Mouse (Mus musculus) granulocyte monocyte progenitor cell, adult 5-6 weeks (primary cell): ENCODE data around the gene Supt4a. TPM values are rescaled to one million over a fixed set of nuclear protein-coding genes. Genes with fewer than 3 reads are reported as not detected.

ENCODE experiments used
- ATAC-seq: replicated peaks from 2 replicates; pipeline ENCODE4 v1.8.0; 2016; ENCODE audit warnings: mild to moderate bottlenecking, moderate TSS enrichment, inconsistent platforms; ENCODE audit not compliant: poor library complexity, severe bottlenecking
- total RNA-seq, 2 experiments: library from RNA; stranded (forward) in 1 of 2; stranded (reverse) in 1 of 2; fragments of 200-712, 200-1000 nt in 1 of 2; fragments of >200 nt in 1 of 2; fragmentation: Nextera tagmentation in 1 of 2; gene quantifications; 2 replicates each; pipeline ENCODE4 v1.2.3; 2014 to 2017

Gene Supt4a
- total RNA-seq, 2 experiments from 2014 or later: 81.1 to 130 TPM

DNA sequence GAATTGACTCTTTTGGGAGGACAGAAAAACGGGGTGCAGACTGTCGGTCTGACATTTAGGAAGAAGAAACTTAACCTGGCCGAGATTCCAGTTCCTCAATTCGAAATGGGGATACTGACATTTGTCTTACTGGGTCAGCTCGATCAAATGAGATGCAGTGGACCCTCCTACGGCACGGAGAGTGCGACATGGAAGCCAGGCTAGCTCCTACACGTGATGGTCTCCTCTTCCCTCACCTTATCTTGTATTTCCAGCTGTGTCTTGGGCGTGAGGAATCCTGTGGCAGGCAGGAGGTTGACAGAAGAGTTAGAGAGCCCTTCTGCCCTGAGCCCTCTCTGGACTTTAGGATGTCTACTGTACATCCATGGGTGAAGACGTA, 12.7 kb downstream of the Supt4a start:
- ATAC-seq: no peak

GRCm38 (mm10) chr11:87750521-87750920, 13.2 kb downstream of the Supt4a start:
- no peak for ATAC-seq

GRCm38 (mm10) chr11:87751031-87751430, 13.7 kb downstream of the Supt4a start:
- ATAC-seq: peak; percentile 6; the same call in 1 of the 2 replicates

DNA sequence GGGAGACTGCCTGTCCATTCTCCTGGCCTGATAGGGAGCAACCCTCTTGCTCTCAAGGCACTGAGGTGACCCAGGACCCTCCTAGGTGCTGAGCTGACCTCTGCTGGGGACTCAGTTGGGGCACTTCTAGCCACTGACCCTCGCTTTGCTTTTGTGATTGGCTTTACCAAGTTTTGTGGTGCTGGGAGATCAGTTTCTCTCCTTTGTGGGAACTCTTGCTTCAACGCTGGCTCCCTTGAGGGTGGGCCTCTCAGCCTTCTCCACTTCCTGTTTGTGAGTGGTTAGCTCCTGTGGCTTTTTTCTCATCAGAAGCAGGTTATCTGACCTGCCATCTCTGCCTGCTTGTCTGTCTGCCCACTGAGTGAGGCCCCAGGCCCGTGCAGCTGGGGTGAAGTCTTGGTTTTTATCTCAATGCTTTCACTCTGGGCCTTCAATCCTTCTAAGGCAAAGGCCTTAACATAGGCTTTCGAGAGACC, 14.2 kb downstream of the Supt4a start:
- peak; percentile 5 for ATAC-seq

DNA sequence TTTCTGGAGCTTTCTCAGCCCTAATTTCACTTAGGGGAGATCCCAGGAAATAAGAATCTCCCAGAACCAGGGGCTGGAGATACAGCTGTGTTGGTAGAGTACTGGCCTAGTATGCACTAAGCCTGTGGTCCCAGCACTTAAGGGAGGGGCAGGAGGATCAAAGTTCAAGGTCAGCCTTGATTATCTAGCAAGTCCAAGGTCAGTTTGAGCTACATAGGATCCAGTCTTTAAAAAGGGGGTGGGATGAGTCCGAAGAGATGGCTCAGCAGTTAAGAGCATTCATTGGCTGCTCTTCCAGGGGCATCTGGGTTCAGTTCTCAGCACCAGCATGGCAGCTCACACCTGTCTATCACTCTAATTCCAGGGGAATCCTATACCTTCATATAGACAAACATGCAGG, 15.0 kb downstream of the Supt4a start:
- no peak for ATAC-seq

- no peak for ATAC-seq
Observed at GRCm38 (mm10) chr11:87753255-87753654, 15.9 kb downstream of the Supt4a start.

DNA sequence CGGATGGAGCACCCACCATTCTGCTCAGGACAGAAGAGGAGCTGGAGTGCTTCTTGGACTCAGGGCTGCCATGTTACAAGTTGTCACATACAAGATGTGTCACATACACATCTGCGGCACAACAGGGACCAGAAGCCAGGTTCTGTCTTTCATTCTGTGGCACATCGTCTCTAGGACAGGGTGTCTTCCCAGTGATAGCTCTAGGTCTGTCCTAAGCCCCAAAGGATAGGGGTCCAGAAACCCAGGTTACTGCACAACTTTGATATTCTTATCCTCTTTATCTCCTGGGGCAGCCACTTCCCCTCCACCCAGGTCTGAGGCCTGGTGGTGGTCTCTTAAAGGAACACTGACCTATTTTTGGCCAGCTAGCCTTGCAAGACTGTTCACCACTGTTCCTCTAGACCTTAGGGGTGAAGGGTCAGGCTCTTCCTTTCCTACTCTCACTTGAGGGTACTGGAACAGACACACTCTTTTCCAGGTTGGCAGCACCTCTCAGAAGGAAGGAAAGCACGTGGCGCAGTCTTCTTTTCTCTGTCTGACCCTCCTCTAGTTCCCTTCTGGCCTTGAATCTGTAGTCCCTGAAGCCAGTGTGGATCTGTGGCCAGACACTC, 16.6 kb downstream of the Supt4a start:
- no peak for ATAC-seq

DNA sequence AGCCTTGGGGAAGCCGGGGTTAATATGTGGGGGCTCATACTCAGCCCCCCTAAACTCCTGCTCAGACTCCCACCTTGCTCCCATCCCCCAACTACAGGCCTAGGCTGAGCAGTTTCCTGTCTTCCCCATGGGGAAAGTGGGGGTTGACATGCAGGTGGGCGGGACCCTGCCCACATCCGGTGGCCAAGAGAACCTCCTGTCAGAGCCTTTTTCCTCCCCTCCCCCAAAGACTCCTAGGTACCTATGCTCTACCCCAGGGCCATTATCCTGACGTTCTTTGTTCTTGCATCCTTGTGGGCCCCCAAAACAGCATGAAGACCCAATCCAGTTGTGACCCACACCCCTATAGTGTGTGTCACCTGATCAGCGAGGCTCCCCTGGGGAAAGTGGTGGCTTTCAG, 17.3 kb downstream of the Supt4a start:
- no peak for ATAC-seq

GRCm38 (mm10) chr11:87755360-87756017, 18.1 kb downstream of the Supt4a start:
- ATAC-seq: peak; percentile 40

DNA sequence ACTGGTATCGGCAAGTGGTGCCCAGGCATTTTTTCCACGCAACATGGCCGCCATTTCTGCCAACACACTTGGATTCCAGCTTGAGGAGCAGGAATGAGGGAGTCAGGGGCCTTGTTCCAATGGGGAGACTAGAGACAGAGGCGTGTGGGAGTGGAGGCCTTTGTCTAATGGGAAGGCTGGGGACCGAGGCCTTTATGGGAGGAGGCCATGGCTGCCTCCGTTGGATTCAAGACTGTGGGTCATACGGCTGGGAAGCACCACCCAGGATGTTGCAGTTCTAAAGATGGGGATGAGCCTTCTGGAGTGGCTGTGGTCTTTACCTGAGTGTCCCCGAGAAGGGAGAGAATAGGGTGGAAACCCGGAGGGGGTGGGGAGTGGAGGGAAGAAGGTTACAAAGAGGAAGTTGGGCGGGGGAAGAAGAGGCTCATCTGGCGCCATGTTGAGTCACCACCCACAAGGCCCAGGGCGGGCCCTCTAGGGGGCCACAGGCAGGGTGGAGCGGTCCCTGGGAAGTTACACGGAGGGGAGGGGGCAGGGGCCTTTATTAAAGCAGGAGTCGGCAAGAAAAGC, 19.0 kb downstream of the Supt4a start:
- ATAC-seq: peak; percentile 18

DNA sequence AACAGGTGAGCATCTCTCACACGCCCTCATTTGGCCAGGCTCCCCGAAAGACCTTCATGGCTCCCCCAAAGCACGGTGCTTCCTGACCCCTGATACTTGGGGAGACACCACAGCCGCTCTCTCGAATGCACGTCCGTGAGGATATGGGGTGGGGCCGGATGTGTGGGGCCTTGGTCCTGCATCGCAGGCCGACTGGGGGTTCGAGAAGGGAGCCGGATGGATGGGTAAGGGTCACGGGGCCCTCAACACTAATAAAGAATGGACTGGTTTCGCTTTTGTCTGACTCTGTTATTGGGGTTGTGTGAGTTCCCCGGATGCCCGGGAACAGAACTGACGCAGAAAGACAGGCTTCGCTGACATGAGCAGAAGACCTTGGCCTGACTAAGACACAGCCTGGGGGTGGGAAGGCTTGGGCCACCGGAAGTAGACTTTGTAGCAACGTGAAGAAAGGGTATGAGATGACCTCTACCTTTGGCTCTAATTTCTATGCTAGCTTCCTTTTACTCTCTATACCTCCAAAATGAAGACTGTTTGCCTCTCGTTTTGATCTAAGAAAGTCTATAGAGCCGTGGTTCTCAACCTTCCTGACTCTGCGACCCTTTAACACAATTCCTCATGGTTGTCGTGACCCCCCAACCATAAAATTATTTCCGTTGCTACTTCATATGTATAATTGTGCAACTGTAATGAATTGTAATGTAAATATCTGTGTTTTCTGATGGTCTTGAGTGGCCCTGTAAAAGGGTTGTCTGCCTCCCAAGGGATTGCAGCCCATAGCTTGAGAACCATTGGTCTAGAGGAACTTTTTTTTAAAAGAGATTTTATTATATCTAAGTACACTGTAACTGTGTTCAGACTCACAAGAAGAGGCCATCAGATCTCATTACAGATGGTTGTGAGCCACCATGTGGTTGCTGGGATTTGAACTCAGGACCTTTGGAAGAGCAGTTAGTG, 19.9 kb downstream of the Supt4a start:
- ATAC-seq: no peak

DNA sequence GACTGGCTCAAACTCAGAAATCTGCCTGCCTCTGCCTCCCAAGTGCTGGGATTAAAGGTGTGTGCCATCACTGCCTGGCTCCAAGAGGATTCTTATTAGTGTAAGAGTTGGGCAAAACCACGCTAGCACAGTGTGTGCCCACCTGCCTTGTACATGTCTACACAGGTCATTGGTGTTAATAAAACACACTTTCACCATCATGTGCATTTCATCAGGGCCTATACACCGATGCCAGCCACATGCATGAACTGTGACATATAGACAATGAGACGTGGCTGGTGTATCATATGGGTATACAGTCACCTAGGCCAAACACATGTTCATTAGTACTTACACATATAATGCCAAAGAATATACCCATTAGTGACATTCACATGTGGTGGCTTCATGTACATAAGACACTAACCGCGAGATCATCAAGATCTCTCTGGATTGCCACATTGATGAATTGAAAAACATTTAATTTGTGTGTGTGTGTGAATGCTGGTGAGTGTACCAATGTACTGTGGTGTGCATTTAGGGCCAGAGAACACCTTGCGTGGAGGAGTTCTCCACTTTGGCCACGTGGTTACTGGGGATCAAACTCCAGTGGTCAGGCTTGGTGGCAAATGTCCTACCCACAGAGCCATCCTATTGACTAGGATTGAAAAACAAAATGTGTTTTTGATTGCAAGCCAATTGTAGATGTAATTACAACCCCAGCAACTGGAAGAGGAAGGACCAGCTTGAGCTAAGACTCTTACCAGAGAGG, 21.0 kb downstream of the Supt4a start:
- ATAC-seq: no peak

DNA sequence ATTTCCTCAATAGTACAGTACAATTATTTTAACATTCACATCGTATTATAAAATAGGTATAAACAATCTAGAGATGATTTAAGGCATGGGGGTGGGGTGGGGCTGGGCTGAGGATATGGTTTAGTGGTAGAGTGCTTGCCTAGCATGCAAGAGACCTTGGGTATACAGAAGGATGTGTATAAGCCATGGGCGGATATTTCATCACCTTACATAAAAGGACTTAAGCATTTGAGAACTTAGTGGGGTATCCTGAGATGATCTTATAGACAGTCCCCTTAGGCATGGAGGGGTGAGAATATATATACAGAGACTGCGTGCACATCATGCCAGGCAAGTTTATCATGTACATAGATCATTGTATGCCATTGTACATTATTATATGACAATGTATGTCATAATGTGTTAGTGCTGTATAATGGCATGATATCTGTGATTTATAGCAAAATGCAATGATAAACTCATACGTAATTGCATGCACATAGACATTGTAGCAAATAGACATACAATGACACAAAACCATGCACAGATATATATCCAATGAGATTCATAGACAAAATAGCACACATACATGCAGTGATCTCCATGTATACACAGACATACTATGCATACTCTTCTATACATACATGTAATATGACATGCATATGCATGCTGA, 21.7 kb downstream of the Supt4a start:
- ATAC-seq: 0 out of 2 replicates have a peak, but pooled peaks have one; percentile 3

DNA sequence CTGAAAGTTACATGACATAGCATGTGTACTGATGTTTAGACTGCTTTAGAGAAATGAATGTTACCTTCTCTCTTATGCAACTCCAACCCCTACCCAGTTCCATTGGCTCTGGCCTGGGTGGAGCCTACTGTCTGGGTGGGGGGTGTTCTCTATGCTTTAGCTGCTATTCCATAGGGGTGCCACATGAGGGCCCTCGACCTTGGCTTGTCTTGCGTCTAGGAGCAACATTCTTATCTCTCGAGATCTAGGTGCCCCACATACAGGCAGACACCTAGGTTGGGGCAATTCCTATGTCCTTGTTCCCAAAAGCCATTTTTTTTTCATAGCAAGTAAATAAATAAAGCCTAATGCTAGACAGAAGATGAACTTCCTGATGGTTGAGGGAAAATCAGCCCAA, 22.3 kb downstream of the Supt4a start:
- ATAC-seq: peak; percentile 33

DNA sequence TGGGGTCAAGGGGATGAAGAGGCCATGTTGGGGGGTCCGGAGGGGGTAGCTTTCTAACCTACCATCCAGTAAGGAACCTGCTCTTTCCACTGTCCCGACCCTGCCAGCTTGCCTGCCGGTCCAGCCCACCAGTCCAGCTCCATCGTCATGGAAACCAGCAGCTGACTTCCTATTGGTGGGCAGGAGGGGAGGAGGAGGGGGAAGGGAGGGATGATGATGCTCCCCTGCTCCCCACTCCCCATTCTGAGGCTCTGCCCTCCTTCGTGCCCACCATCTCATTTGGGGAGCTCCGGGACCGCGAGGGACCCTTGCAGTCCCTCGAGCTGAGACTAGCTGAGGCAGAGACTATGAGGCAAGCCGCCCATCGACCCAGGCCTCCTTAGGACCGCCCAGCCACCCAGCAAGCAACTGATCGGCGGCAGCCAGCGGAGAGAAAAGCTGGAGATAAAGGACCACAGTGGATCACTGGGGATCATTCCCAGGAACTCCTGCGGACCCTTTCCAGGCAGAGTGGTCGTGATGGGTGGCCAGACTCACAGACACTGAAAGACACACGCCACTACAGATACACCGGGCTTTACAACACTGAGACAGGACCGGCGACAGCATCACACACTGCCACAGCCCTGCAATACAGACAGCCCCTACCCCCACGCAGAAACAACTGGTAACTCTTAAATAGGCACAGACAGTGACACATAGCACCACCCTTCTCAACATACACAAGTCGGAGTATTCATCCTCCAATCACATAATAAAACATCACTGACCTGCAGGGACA, 23.1 kb downstream of the Supt4a start, which contains the start of gene Tspoap1:
TSS of gene Tspoap1 (plus strand) at position 241 of the 781 bp plus-strand sequence.
- ATAC-seq: no peak

- ATAC-seq: no peak
Observed at GRCm38 (mm10) chr11:87761181-87761721, 23.9 kb downstream of the Supt4a start.

DNA sequence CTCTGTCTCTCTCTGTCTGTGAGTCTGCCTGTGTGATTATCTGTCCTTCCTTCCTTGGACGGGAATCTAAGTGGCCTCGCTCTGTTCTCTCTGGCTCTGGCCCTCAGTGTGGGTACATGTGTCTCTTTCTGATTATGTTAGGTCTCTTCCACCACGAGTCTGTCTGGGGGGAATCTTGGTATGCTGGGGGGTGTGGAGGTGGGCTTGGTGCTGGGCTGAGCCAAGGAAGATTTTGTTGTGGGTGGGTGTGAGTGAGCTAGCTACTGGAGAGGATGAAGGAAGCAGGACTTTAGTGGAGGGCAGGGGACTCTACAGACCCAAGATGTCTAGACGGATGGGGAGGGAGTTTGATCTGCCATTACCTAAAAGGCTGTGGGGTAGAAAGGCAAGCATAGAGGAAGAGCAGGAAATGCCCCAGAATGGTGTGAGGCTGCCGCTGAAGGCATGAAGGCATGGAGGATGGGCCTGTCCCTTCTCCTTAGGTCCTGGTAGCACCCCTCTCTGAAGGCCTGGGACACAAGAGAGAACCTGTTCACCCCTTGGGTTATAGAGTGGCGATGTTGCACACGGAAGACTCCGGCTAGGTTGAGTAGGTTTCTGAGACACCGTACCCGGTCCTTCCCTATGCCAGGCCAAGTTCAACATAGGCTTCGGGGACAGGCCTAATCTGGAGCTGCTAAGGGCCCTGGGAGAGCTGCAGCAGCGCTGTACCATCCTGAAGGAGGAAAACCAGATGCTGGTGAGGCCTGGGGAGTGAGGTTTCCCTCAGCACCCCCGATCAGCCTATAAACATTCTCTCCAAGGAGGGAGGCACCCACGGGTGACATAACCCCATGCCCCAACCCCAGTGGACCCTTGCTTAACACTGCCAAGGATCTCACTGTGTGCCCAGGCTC, 24.7 kb downstream of the Supt4a start:
- ATAC-seq: no peak
